Mouse (Mus musculus) G1E (cell line): ENCODE data around the gene E2f7.

ENCODE experiments used
- CTCF ChIP-seq: IDR thresholded peaks from 2 replicates; pipeline ENCODE4 v1.5.1; 2012; ENCODE audit warnings: low read depth, low read length, inconsistent platforms, mixed read lengths
- GATA1 ChIP-seq: IDR thresholded peaks from 2 replicates; pipeline ENCODE4 v1.6.1; 2012; ENCODE audit warnings: borderline replicate concordance, low read length, inconsistent platforms, mixed read lengths
- GATA2 ChIP-seq: IDR thresholded peaks from 2 replicates; pipeline ENCODE4 v1.6.1; 2012; ENCODE audit warnings: low read depth, low read length, inconsistent platforms, borderline replicate concordance
- POLR2AphosphoS5 ChIP-seq: IDR thresholded peaks from 2 replicates; pipeline ENCODE4 v1.6.1; 2012; ENCODE audit warnings: low read depth, low read length, inconsistent platforms; ENCODE audit not compliant: insufficient replicate concordance
- TAL1 ChIP-seq: conservative IDR thresholded peaks from 2 replicates; pipeline ENCODE4 v1.6.1; 2012; ENCODE audit warnings: low read depth, low read length, inconsistent platforms, mixed read lengths

- TF ChIP-seq CTCF (no peak), GATA2 (no peak), POLR2AphosphoS5 (no peak), GATA1 (no peak), TAL1 (no peak)
These were observed 1.1 kb upstream of the E2f7 start for GRCm38 (mm10) chr10:110744120-110744519.
